ENCODE assay signal across 14 mouse cellular contexts in genomic region chr5:20285080-20285840, GRCm38 (mm10).
DNase-seq lines count a peak whose midpoint lies in the region; ATAC-seq and TF ChIP-seq lines count a peak whose summit lies in the region.
"Had no signal": no experiment of that assay in that cellular context is flagged by ENCODE, and none has a peak within 500 bp of the region (broad histone marks: within the 10 kb centered on the region; RNA-seq: fewer than 3 reads in every experiment).

No protein-coding gene starts in this region.

- H3K27ac ChIP-seq in layer of hippocampus, adult 2 months: peak overlapping the region; percentile 73
- H3K27ac ChIP-seq in brown adipose tissue, adult 24 weeks (replicated peaks; ENCODE audit: low read depth, low read length): peak overlapping the region; percentile 41
- no peak overlapping the region for H3K27ac ChIP-seq in forebrain, postnatal 0 days (ENCODE audit: low read depth, low read length)
- H3K27ac ChIP-seq: heart, embryonic 13.5 days; kidney, embryonic 15.5 days; limb, embryonic 10.5 days had no signal

- no peak for TF ChIP-seq CTCF in layer of hippocampus, adult 2 months (conservative IDR thresholded peaks at IDR 0.05)
- TF ChIP-seq CTCF in forebrain, postnatal 0 days (IDR thresholded peaks at IDR 0.05; ENCODE audit: low read depth): no peak

- no peaks in the 10 kb centered on the region for H3K9me3 ChIP-seq in forebrain, postnatal 0 days (ENCODE audit: low read length)
- H3K9me3 ChIP-seq: heart, embryonic 13.5 days; kidney, embryonic 15.5 days; limb, embryonic 10.5 days had no signal

- H3K4me2 ChIP-seq in forebrain, postnatal 0 days (ENCODE audit: low read depth): no peak overlapping the region
- H3K4me2 ChIP-seq: heart, embryonic 13.5 days; kidney, embryonic 15.5 days; liver, embryonic 11.5 days had no signal

- 0 out of 2 replicates have a peak, but pooled peaks cover 2% of the 10 kb centered on the region for H3K4me1 ChIP-seq in brown adipose tissue, adult 24 weeks (ENCODE audit: control insufficient read depth, insufficient read depth, insufficient read length, low read length)
- H3K4me1 ChIP-seq in forebrain, postnatal 0 days (ENCODE audit: insufficient read depth): no peaks in the 10 kb centered on the region
- H3K4me1 ChIP-seq: kidney, embryonic 15.5 days; limb, embryonic 10.5 days had no signal

- H3K27me3 ChIP-seq in forebrain, postnatal 0 days (ENCODE audit: insufficient read depth, low read length): no peaks in the 10 kb centered on the region
- H3K27me3 ChIP-seq: heart, embryonic 13.5 days; kidney, embryonic 15.5 days had no signal

- no peak overlapping the region for H3K4me3 ChIP-seq in layer of hippocampus, adult 2 months
- no peak overlapping the region for H3K4me3 ChIP-seq in brown adipose tissue, adult 24 weeks (ENCODE audit: insufficient read depth, low read depth, low read length)
- H3K4me3 ChIP-seq in forebrain, postnatal 0 days (ENCODE audit: low read depth, low read length): no peak overlapping the region
- H3K4me3 ChIP-seq: heart, embryonic 13.5 days; kidney, embryonic 15.5 days; limb, embryonic 10.5 days had no signal

- H3K9ac ChIP-seq in forebrain, postnatal 0 days: no peak overlapping the region
- H3K9ac ChIP-seq: heart, embryonic 13.5 days; kidney, embryonic 15.5 days had no signal

- H3K36me3 ChIP-seq in forebrain, postnatal 0 days (ENCODE audit: insufficient read depth): no peaks in the 10 kb centered on the region
- H3K36me3 ChIP-seq: heart, embryonic 13.5 days; kidney, embryonic 15.5 days; limb, embryonic 10.5 days had no signal

- peak; percentile 38 to 45 for DNase-seq in cerebellum, postnatal 14 days
- DNase-seq in cerebellum, adult 8-10 months: no peak
- no peak for DNase-seq in layer of hippocampus, adult 2 months (ENCODE audit: low spot score in 2 of 2)
- no peak for DNase-seq in layer of hippocampus, adult 9-10 months (ENCODE audit: low spot score)
- DNase-seq in forebrain, postnatal 0 days: no peak
- no peak for DNase-seq in embryo, embryonic 9.5 days (ENCODE audit: extremely low spot score)
- DNase-seq: heart, postnatal 36 days; lung, adult 2 months; lung, postnatal 36 days had no signal

- ATAC-seq in forebrain, postnatal 0 days: peak; percentile 59

- WGBS in forebrain, postnatal 0 days: 37% methylated on average over 8 of the region's 8 CpGs

Comparison
In these comparisons a context has a peak if more than half of its experiments do, and no peak if none do; other contexts are left out.
1. DNase-seq: peak in cerebellum, postnatal 14 days (2 of 2); none in cerebellum, adult 8-10 months (single experiment), layer of hippocampus, adult 2 months (0 of 2), layer of hippocampus, adult 9-10 months (single experiment), forebrain, postnatal 0 days (single experiment) and embryo, embryonic 9.5 days (single experiment).